Mouse (Mus musculus): Measurements from ENCODE around the gene Ing1.

DNA sequence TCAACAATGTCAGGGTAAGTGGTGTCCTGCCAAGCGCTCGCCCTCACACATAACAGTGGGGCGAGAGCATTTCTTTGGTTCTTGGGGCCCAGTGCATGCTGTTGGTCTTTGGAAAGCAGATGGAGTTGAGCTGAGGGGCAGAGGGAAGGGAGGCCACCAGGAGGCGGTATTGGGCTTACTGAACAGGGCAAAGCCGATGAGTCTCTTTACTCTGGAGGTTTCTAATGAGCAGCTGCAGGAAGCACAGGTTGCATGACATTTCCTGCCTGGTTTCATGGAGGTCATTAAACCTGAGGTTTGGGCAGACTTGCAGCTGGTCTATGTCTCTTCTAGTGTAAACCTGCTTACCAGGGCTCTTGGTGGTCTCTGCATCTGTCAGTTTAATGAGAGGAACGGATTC is 48.6 kb upstream of the Ing1 start:
- TF ChIP-seq CTCF (IDR thresholded peaks at IDR 0.05; ENCODE audit: low read depth) = peak; percentile 81
- no peak for TF ChIP-seq EP300 (IDR thresholded peaks at IDR 0.05; ENCODE audit: low read depth)

Measured in liver, postnatal 0 days (tissue).